Mouse (Mus musculus) WW6 (cell line): ENCODE results near the gene Slc41a2.
"Not testable (repeated sequence)": the region's sequence is repeated elsewhere in the genome, so short reads cannot be mapped to it uniquely, and the experiment has no call there.

Source experiments
- DNase-seq: peaks from one replicate; pipeline ENCODE4 v3.0.0-alpha.2; 2013; ENCODE audit warnings: low read depth, low spot score

Slc41a2 gene

GRCm38 (mm10) chr10:83353680-83354332, 16.1 kb upstream of the Slc41a2 start:
- DNase-seq: no peak

DNA sequence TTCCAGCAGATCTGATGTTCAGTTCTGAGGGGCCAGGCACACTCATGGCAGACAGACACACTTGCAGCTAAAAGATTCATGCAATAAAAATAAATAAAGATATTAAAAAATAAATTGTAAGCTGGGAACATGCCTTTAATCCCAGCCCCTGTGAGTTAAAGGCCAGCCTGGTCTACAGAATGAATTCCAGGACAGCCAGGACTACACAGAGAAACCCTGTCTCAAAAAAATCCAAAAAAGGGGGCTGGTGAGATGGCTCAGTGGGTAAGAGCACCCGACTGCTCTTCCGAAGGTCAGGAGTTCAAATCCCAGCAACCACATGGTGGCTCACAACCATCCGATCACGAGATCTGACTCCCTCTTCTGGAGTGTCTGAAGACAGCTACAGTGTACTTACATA, 14.1 kb upstream of the Slc41a2 start:
- not testable (repeated sequence) for DNase-seq

GRCm38 (mm10) chr10:83350689-83351088, 13.0 kb upstream of the Slc41a2 start:
- DNase-seq: no peak

DNA sequence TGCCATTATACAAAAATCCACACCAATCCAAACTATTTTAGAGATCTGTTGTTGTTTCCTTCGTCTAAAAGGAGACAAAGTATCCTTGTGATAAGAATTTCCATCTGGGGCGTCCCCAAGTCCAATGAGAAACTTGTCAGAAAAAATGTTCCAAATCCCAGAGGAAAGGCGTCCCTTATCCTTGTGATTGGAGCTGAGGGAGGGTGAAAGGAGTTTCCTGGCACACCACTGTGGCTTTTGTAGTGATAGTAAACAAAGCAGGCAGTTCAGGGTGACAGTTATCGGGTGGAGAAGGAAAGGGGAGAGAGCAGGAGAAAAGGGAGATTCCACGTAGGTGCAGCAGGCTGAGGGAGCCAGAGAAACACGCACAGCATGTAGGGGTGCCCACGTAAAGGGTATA, 9.8 kb upstream of the Slc41a2 start:
- DNase-seq: no peak

- DNase-seq: no peak
Measured at GRCm38 (mm10) chr10:83346359-83346736, 8.7 kb upstream of the Slc41a2 start.

DNA sequence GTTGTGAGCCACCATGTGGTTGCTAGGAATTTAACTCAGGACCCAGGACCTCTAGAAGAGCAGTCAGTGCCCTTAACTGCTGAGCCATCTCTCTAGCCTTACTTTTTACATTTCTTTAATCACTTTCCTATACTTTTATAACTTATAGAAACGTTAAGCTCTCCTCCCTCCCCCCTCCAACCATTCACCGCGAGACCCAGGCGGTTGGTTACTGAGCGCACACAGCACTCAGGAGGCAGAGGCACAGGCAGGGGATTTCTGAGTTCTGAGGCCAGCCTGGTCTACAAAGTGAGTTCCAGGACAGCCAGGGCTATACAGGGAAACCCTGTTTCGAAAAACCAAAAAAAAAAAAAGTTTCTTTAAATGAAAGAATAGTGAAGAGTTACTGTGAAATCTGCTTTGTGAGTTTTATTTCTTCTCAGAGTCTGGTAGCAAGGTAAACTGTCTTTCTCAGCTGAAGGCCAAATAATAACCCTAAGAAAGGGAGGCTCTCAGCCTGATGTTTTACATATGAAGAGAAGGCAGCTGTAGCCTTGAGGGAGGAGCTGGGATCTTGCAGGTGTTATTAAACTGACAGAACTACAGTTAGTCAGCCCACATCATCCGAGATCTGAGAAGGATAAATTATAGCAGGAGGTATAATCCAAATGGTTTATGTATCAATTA, 8.1 kb upstream of the Slc41a2 start:
- DNase-seq: no peak

DNA sequence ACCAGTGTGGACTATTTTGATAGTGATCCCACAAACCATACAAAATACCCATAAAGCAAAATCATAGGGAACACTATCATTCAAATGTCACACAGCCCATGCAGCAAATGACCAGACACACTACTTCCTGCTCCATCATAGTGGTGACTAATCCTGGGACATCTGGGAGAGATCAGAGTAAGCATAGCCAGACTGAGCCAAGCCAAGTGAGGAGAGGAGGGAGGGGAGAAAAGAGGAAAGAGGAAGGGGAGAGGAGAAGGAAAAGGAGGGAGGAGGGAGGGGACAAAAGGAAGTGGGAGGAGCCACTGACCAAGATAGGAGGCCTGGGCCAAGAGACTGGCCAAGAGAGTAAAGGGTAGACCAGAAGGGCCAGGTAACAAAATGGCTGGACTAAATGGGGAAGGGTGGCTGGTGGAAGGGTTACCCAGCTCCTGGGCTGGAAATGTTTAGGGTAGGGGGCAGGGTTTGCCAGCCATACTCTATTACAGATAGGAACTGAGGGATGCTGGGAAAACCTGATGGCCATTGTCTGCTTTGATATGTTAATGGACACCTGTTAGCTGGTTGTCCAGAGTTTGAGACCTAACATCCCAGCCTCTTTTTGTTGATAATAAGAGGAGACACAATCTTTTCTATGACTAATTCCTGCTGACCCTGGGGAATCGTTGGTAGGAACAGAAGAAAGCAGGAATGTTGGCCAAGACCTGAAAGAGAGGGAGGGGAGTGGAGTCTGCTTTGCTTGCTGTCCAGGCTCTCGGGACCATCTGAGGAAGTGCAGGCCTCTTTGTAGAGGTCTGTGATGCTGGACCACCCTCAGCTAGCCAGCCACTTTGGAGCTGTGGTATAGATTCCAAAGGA, 6.4 kb upstream of the Slc41a2 start:
- DNase-seq: no peak

DNA sequence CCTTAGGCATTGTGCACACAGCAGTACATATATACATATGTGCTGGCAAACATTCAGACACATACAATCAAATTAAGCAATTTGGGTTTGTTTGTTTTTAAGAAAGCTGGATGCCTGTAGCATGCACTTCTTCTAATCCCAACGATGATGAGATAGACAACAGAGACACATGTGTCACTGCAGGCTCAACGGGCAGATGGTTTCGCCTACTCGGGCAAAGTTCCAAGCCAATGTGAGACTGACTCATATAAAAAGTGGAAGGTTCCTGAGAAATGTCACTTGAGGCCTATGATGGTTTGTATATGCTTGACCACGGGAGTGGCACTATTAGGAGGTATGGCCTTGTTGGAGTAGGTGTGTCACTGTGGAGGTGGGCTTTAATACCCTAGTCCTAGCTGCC, 5.5 kb upstream of the Slc41a2 start:
- no peak for DNase-seq

GRCm38 (mm10) chr10:83341226-83341625, 3.5 kb upstream of the Slc41a2 start:
- DNase-seq: no peak

GRCm38 (mm10) chr10:83337971-83338598, 403 bp upstream of the Slc41a2 start:
- DNase-seq: no peak

DNA sequence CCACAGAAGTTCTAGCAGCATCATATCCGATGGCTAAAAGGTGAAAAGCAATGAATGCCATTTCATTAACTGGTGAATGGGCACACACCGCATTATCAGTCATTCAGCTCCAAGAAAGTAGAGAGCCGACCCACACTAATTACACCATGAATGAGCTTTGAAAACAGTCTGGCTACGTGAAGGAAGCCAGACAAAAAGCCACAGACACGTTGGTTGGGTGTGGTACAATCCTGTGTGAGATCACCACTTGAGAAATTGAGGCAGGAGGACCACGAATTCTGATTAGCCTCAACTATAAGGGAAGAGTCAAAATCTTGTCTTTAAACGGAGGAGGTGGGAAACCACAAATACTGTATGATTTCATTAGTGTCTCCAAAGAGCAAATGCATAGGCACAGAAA, 1.3 kb downstream of the Slc41a2 start:
- no peak for DNase-seq

- DNase-seq: no peak
Measured at GRCm38 (mm10) chr10:83332581-83332980, 5.1 kb downstream of the Slc41a2 start.

DNA sequence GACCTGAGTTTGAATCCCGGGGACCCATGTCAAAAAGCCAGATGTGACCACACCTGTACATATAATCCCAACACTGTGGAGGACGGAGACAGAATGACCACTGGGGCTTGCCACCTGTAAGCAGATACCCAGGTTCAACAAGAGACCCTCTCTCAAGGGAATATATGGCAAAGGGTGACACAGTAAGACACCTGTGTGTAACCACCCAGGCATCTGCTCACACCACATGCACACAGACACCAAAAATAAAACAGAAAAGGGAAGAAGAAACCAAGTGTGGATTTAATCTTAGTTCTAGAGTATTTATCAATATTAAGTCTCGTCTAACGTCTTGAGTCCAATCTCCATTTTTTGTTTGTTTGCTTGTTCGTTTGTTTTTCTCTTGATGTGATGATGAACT, 5.9 kb downstream of the Slc41a2 start:
- DNase-seq: no peak

- DNase-seq: no peak
Measured at GRCm38 (mm10) chr10:83330336-83330735, 7.3 kb downstream of the Slc41a2 start.

GRCm38 (mm10) chr10:83328791-83329190, 8.9 kb downstream of the Slc41a2 start:
- no peak for DNase-seq

DNA sequence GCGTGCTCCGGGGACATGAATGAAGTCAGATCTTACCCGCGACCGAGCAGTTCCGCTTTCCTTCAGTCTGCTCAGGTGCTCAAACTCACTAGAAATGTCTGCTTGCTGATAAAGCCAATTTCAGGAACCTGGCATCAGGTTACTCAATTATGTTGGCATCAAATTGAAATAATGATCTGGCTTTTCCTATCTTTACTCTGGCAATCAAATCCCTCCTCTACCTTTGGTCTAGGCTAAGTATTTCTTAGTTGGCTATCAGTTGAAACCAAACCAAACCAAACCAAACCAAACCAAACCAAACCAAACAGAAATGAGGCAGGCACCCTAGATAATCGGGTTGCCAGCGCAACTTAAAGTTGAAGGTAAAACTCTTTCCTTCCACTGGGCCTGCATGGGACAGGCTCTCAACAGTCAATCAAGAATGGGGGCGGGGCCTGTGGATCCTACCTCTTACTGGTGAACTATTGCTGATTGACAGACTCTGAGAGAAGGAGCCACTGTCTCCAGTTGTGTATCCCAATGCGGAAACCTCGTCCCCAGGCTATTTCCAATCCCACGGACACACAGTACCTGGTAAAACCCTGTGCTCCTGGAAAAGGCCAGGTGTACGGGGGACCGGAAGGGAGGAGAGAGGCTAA, 10.9 kb downstream of the Slc41a2 start:
- DNase-seq: no peak

DNA sequence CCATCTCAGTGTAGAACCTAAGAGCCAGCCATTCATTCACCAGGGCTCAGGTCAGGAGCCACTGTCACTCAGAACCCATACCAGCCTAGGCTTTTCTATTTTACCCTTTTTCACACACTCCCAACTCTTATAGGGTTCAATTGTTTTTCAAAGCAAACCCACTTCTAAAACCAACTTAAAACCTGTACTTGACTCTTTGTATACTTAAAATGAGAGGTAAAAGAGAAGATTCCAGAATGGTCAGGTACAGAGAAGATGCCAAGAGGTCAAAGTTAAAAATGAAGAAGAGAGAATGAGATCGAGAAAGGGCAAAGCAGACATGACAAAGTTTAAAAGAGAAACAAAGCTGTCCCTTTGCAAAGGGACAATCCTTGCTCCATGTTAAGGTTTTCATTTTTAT, 11.8 kb downstream of the Slc41a2 start:
- no peak for DNase-seq

GRCm38 (mm10) chr10:83324871-83325270, 12.8 kb downstream of the Slc41a2 start:
- no peak for DNase-seq

DNA sequence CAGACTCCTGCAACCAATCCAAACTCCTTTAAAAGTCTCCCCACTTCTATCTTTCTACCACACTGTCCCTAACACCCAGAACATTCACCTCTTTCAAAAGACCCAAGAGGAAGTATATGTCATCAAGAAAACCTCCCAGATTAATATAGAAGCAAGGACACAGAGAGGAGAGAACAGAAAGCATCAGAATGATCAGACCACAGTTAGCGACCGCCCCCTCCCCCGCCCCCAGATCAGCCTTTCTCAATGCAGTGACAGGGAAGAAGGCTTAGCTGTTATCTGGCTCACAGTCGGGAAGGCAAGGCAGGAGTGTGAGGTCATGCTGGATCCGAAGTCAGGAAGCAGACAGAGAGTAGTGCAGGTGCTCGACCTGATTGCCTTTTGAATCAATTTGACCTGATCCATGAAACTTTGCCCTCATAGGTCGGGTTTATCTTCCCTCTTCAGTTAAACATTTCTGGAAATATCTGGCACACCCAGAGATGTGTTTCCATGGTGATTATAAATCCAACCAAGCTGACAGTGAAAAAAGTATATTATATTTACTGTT, 15.1 kb downstream of the Slc41a2 start:
- DNase-seq: no peak

GRCm38 (mm10) chr10:83321528-83321927, 16.2 kb downstream of the Slc41a2 start:
- DNase-seq: no peak

DNA sequence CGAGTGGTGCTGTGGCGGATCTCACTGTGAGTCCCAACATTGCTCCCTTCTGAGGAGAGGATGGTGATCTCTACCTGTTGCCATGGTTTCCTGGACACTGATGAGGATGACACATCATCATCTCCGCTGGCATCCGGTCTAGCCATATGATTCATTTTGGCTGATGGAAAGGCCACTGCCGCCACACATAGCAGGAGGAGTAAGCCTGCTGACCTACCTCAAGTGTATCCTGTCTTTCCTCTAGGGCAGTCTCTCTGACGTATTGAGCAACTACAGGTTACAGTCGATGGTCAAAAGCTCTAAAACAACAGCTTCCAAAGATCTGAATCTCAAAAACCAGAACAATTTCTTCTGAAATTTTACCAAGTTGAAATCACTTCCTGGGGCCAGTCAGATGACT, 16.8 kb downstream of the Slc41a2 start:
- no peak for DNase-seq
